Mouse (Mus musculus): Measurements from ENCODE around the gene Samd7. TPM values are rescaled to one million over a fixed set of nuclear protein-coding genes. Genes with fewer than 3 reads are reported as not detected.

The Samd7 gene
- polyA plus RNA-seq, 1 experiment from 2014 or later = not detected

Other genes starting within 250 kb of the Samd7 start
- gene Mecom, start 198.3 kb upstream of the Samd7 start, polyA plus RNA-seq (2016; fragmentation: Nextera tagmentation; extraction: Ambion mirVana) = 25.8 and 26.7 TPM in 2 replicates
- gene Actrt3, start 146.4 kb upstream of the Samd7 start, polyA plus RNA-seq (2016; fragmentation: Nextera tagmentation; extraction: Ambion mirVana) = 0.14 TPM in 1 of 2 replicates, not detected in the other
- 24.3 and 28.1 TPM in 2 replicates for gene Mynn, start 144.2 kb upstream of the Samd7 start, polyA plus RNA-seq (2016; fragmentation: Nextera tagmentation; extraction: Ambion mirVana)
- not detected in 2 replicates for gene Lrriq4, start 101.8 kb upstream of the Samd7 start, polyA plus RNA-seq (2016; fragmentation: Nextera tagmentation; extraction: Ambion mirVana)
- 3.6 and 4.0 TPM in 2 replicates for gene Lrrc34, start 98.4 kb upstream of the Samd7 start, polyA plus RNA-seq (2016; fragmentation: Nextera tagmentation; extraction: Ambion mirVana)
- gene Lrrc31, start 46.5 kb upstream of the Samd7 start, polyA plus RNA-seq (2016; fragmentation: Nextera tagmentation; extraction: Ambion mirVana) = not detected in 2 replicates
- 40.4 and 49.0 TPM in 2 replicates for gene Sec62, start 46.6 kb downstream of the Samd7 start, polyA plus RNA-seq (2016; fragmentation: Nextera tagmentation; extraction: Ambion mirVana)
- gene Gpr160, start 109.7 kb downstream of the Samd7 start, polyA plus RNA-seq (2016; fragmentation: Nextera tagmentation; extraction: Ambion mirVana) = 0.69 and 0.71 TPM in 2 replicates
- 4.1 and 5.0 TPM in 2 replicates for gene Phc3, start 223.1 kb downstream of the Samd7 start, polyA plus RNA-seq (2016; fragmentation: Nextera tagmentation; extraction: Ambion mirVana)
- gene Prkci, start 249.5 kb downstream of the Samd7 start, polyA plus RNA-seq (2016; fragmentation: Nextera tagmentation; extraction: Ambion mirVana) = 23.9 and 36.4 TPM in 2 replicates